ENCODE assay signal across 8 mouse cellular contexts in genomic region chr12:55560025-55560690, GRCm38 (mm10). TPM values are rescaled to one million over a fixed set of nuclear protein-coding genes. Genes with fewer than 3 reads are reported as not detected.
A peak's percentile ranks its signal among the peaks of the same experiment; 100 is the strongest.
DNase-seq lines count a peak whose midpoint lies in the region; ATAC-seq and TF ChIP-seq lines count a peak whose summit lies in the region.

No protein-coding gene starts in this region.

- no peak overlapping the region for H3K27ac ChIP-seq in heart, embryonic 13.5 days (replicated peaks)
- no peak overlapping the region for H3K27ac ChIP-seq in stomach, postnatal 0 days (replicated peaks)

- H3K9ac ChIP-seq in heart, embryonic 13.5 days, result peak overlapping the region; percentile 73
- H3K9ac ChIP-seq in stomach, postnatal 0 days (ENCODE audit: low read length), result peak overlapping the region; percentile 41; the same call in 1 of the 2 replicates

- DNase-seq in CD4-positive, CD25-positive, alpha-beta regulatory T cell, adult 2 months (ENCODE audit: low read depth, low spot score), result peak; percentile 46
- peak; percentile 32 for DNase-seq in adrenal gland, postnatal 14 days
- DNase-seq in kidney, postnatal 10 days, result peak; percentile 40
- peak; percentile 56 for DNase-seq in stomach, postnatal 0 days (ENCODE audit: low spot score)
- no peak for DNase-seq in right cerebral cortex, adult 18-20 months
- DNase-seq in layer of hippocampus, postnatal 10 days (ENCODE audit: low spot score in 2 of 2), result no peak

- H3K27me3 ChIP-seq in heart, embryonic 13.5 days (replicated peaks), result no peaks in the 10 kb centered on the region
- no peaks in the 10 kb centered on the region for H3K27me3 ChIP-seq in stomach, postnatal 0 days (ENCODE audit: control insufficient read depth, insufficient read depth, low read length)

- no peaks in the 10 kb centered on the region for H3K4me1 ChIP-seq in heart, embryonic 13.5 days
- no peaks in the 10 kb centered on the region for H3K4me1 ChIP-seq in stomach, postnatal 0 days (replicated peaks; ENCODE audit: control insufficient read depth, insufficient read depth)

- peak overlapping the region; percentile 54 for H3K4me3 ChIP-seq in heart, embryonic 13.5 days
- peak overlapping the region; percentile 37 for H3K4me3 ChIP-seq in stomach, postnatal 0 days (ENCODE audit: low read depth, low read length)

- TF ChIP-seq EP300 in stomach, postnatal 0 days (optimal IDR thresholded peaks at IDR 0.05), result no peak

- WGBS in heart, embryonic 13.5 days, result 14% methylated on average over 19 of the region's 19 CpGs
- WGBS in stomach, postnatal 0 days, result 12% methylated on average over 19 of the region's 19 CpGs

- no peak for ATAC-seq in heart, embryonic 13.5 days (ENCODE audit: extremely low read depth, insufficient number of reproducible peaks, low FRiP score, low TSS enrichment)
- peak; percentile 91 for ATAC-seq in megakaryocyte, adult 5-6 weeks (ENCODE audit: poor library complexity, severe bottlenecking)
- ATAC-seq in stomach, postnatal 0 days (ENCODE audit: low FRiP score, low TSS enrichment), result peak; percentile 67

- no peak for TF ChIP-seq CTCF in stomach, postnatal 0 days (IDR thresholded peaks at IDR 0.05; ENCODE audit: low read depth)

- no peaks in the 10 kb centered on the region for H3K9me3 ChIP-seq in heart, embryonic 13.5 days
- H3K9me3 ChIP-seq in stomach, postnatal 0 days (ENCODE audit: control insufficient read depth, low read length), result no peaks in the 10 kb centered on the region

- no peaks in the 10 kb centered on the region for H3K36me3 ChIP-seq in heart, embryonic 13.5 days
- no peaks in the 10 kb centered on the region for H3K36me3 ChIP-seq in stomach, postnatal 0 days (ENCODE audit: control insufficient read depth, insufficient read depth, low read length)

- H3K4me2 ChIP-seq in heart, embryonic 13.5 days, result peak overlapping the region; percentile 74
- peak overlapping the region; percentile 59 for H3K4me2 ChIP-seq in stomach, postnatal 0 days (replicated peaks; ENCODE audit: low read depth)

RNA-seq across cellular contexts. Expression of gene Aldoart2, which starts 4.9 kb away (rescaled TPM):
- not detected in 2 replicates for total RNA-seq in adrenal gland, postnatal 14 days (2021)
- not detected in 2 replicates for polyA plus RNA-seq in heart, embryonic 13.5 days (2015; fragmentation: Nextera tagmentation; extraction: Ambion mirVana)
- not detected in 2 replicates for total RNA-seq in megakaryocyte, adult 5-6 weeks (2015)
- not detected in 2 replicates for total RNA-seq in megakaryocyte, adult 5-6 weeks (2017)
- not detected in 2 replicates for polyA plus RNA-seq in stomach, postnatal 0 days (2015; fragmentation: Nextera tagmentation; extraction: Ambion mirVana)
- under 1 TPM in 1 of 2 experiments, not detected in 1; 0.33 TPM for total RNA-seq in layer of hippocampus, postnatal 10 days (2021)

RNA-seq across cellular contexts. Expression of gene Insm2, which starts 39.1 kb away (rescaled TPM):
- total RNA-seq in adrenal gland, postnatal 14 days (2021), result 1.0 and 1.5 TPM in 2 replicates
- 0.07 TPM in 1 of 2 replicates, not detected in the other for polyA plus RNA-seq in heart, embryonic 13.5 days (2015; fragmentation: Nextera tagmentation; extraction: Ambion mirVana)
- not detected in 2 replicates for total RNA-seq in megakaryocyte, adult 5-6 weeks (2015)
- not detected in 2 replicates for total RNA-seq in megakaryocyte, adult 5-6 weeks (2017)
- polyA plus RNA-seq in stomach, postnatal 0 days (2015; fragmentation: Nextera tagmentation; extraction: Ambion mirVana), result 0.04 and 0.10 TPM in 2 replicates
- total RNA-seq in layer of hippocampus, postnatal 10 days (2021), result under 1 TPM; 0.30 to 0.31 TPM

Comparison
In these comparisons a context has a peak if more than half of its experiments do, and no peak if none do; other contexts are left out.
1. DNase-seq: peak in CD4-positive, CD25-positive, alpha-beta regulatory T cell, adult 2 months (single experiment), adrenal gland, postnatal 14 days (single experiment), kidney, postnatal 10 days (single experiment) and stomach, postnatal 0 days (single experiment); none in right cerebral cortex, adult 18-20 months (single experiment) and layer of hippocampus, postnatal 10 days (0 of 2).